Mouse (Mus musculus): ENCODE results near the gene Mrpl46. TPM values are rescaled to one million over a fixed set of nuclear protein-coding genes. Genes with fewer than 3 reads are reported as not detected.

The Mrpl46 gene
- total RNA-seq (2014; fragmentation: Nextera tagmentation): 36.4 and 45.4 TPM in 2 replicates
- total RNA-seq (2017): 54.5 and 64.5 TPM in 2 replicates

- peak; percentile 97 for ATAC-seq (replicated peaks; ENCODE audit: low FRiP score, low TSS enrichment, poor library complexity, severe bottlenecking)
These were observed at the start of gene Mrpl46, which contains the start of gene Mrps11 for GRCm38 (mm10) chr7:78782639-78783581. TSS of gene Mrpl46 (minus strand) at chr7:78783531. TSS of gene Mrps11 (plus strand) at chr7:78783119.

DNA sequence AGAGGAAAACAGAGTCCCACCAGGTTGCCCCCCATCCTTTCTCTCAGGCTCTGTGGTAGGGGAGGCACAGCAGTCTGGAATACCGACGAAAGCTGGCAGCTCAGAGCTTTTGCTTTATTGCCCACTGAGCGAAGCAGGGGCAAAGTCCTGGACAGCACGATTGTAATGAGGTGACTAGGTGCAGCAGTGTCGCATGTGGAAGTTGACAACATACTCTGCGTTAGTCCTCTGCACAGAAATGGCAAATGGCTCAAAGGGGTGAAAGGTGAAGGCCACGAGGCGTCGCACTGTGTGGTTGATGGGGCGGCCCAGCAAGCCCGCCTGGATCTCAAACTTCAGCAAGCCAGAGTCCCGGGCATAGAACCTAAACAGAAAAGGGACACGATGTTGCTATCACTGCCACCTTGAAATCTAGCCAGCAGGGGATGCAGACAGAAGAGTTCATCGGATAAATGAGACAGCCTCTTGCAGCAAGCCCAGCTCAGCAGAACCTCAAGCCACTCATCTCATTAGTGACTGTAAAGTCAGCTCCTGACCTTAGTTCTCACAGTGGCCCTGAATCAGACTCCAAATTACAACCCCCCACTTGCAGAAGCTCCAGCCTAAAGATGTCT lies 44.5 kb upstream of the Mrpl46 start:
- no peak for ATAC-seq (replicated peaks; ENCODE audit: low FRiP score, low TSS enrichment, poor library complexity, severe bottlenecking)

DNA sequence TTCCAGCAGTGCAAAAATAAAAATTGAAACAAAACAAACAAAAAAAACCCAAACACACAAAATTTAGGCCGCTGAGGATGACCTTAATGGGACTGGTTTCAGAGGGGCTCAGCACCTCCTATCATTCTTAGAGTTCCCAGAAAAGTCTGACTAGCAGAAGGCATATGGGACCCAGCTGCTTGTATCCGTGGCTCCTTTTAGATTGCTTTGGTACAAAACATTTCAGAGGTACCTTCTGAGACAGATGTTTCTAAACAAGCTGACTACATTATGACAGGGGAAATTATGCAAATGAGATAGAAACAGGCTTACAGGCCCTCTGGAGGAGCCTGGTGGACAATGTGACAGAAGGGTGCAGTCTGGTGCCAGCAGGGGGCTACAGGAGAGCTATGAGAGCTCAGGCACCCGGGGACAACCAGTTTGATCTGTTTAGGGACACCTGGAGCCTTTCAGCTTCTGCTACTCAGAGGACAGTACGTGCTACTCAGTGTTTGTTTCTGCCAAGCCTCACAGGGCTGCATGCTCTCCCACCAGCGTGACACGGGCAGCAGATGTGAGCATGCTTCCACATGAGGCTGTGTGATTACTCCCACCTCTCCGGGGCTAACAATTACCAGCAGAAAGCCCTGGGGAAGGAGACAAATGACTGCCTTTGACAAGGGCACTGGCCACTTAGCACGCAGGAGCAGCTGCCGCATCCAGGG lies 43.5 kb upstream of the Mrpl46 start:
- ATAC-seq (replicated peaks; ENCODE audit: low FRiP score, low TSS enrichment, poor library complexity, severe bottlenecking): peak; percentile 92

- peak; percentile 72 for ATAC-seq (replicated peaks; ENCODE audit: low FRiP score, low TSS enrichment, poor library complexity, severe bottlenecking)
These were observed 35.0 kb upstream of the Mrpl46 start for GRCm38 (mm10) chr7:78818336-78818735.

DNA sequence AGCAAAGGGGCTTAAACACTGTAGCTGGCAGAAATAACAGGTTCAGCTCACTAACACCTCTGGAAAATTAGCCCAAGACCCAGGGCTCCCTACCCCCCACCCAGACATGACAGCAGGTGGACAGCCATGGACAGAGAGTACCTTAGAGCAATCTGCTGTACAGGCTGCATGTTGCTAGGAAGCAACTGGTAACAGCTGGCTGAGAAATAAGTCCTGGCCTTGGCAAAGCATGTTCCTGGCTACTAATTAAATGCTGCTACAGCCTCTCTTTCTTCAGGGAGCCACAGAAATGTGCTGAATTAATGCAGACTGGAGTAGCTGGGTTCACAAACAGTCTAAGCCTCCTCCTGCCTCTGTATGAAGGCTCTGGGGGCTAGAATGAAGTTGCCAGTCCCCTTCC lies 31.4 kb upstream of the Mrpl46 start:
- ATAC-seq (replicated peaks; ENCODE audit: low FRiP score, low TSS enrichment, poor library complexity, severe bottlenecking): no peak

GRCm38 (mm10) chr7:78813791-78814190 lies 30.5 kb upstream of the Mrpl46 start:
- no peak for ATAC-seq (replicated peaks; ENCODE audit: low FRiP score, low TSS enrichment, poor library complexity, severe bottlenecking)

GRCm38 (mm10) chr7:78807192-78807591 lies 23.9 kb upstream of the Mrpl46 start:
- ATAC-seq (replicated peaks; ENCODE audit: low FRiP score, low TSS enrichment, poor library complexity, severe bottlenecking): no peak

DNA sequence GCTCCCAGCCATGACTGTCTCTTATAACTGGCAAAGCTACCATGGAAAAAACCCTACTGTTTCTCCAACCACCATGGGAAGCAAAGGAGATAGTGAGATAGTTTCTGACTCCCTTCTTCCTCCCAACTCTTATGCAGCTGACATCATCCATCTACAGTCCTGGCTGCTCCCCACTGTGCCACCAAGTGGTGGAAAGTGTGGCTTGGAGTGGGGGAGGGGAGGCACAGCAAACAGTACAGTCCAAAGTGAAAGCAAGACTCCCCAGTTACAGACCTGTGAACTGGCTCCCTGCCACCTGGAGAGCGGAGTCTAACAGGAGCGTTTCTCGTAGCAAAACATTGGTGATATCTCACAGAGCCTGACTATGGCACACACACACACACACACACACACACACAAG lies 20.5 kb upstream of the Mrpl46 start:
- peak; percentile 66 for ATAC-seq (replicated peaks; ENCODE audit: low FRiP score, low TSS enrichment, poor library complexity, severe bottlenecking)

- ATAC-seq (replicated peaks; ENCODE audit: low FRiP score, low TSS enrichment, poor library complexity, severe bottlenecking): peak; percentile 82
These were observed 16.6 kb upstream of the Mrpl46 start for GRCm38 (mm10) chr7:78799730-78800496.

DNA sequence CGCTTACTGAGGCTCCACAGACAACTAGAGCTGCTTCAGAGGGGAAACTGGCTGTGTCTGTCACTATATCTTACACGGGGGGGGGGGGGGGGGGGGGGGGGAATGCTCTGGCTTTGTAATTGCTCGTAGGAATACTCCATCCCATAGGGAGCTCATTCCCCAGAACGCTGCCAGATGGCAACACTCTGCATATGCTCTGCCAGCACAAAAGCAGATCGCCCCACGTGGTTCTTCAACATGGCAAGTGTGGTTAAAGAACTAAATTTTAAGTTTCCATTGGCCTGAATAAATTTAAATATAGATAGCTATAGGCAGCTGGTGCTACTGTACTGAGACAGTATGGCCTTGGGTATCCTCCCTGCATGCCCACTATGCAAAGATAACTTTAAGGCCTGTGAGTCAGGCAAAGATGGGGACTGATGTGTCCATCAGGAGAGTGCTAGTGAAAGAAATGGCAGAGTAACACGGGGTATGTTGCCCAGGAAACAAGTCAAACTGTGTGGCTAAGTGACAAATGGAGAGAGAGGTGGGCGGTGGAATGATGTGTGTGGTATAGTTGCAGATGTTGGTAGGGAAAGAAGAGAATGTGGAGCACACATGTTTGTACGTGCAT lies 14.6 kb upstream of the Mrpl46 start:
- ATAC-seq (replicated peaks; ENCODE audit: low FRiP score, low TSS enrichment, poor library complexity, severe bottlenecking): no peak

- no peak for ATAC-seq (replicated peaks; ENCODE audit: low FRiP score, low TSS enrichment, poor library complexity, severe bottlenecking)
These were observed 13.3 kb upstream of the Mrpl46 start for GRCm38 (mm10) chr7:78796624-78797023.

- peak; percentile 63 for ATAC-seq (replicated peaks; ENCODE audit: low FRiP score, low TSS enrichment, poor library complexity, severe bottlenecking)
These were observed 11.3 kb upstream of the Mrpl46 start for GRCm38 (mm10) chr7:78794571-78795092.

- peak; percentile 36 for ATAC-seq (replicated peaks; ENCODE audit: low FRiP score, low TSS enrichment, poor library complexity, severe bottlenecking)
These were observed 10.7 kb upstream of the Mrpl46 start for GRCm38 (mm10) chr7:78793895-78794570.

DNA sequence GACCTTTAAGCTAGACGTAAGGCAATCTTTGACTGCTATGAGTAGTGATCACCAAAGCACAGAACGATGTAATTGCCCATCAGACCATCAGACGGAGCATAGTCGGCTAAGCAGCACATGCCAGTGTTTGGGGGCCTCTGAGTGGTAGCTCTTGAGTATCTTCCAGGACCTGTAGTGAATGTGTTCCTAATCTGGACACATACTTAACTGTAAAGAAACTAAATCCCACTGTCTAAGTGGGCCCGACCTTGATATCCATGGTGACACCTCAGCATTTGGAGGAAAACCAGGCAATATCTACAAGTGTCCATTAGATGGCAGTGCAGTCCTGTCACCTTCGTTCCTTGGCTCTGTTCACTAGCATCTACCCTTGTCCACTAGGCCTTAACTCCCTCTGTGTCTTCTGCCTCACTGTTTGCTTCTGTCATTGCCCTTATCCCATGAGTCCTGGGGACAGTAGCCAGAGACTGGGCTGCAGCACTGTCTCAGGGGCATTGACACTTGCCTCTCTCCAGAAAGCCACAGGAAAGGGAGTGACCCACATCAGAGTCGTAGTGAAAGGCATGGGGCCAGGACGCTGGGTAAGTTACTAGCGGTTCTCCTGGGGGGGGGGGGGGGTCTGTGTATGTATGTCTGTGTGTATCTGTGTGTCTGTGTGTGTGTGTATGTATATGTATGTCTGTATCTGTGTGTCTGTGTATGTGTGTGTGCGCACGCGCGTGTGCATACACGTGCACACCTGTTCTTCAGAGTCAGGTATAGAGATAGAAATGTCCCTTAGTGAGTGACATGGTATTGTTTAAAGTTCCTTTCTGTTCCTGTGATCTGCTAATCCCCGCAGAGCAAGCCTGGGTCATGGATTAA lies 8.3 kb upstream of the Mrpl46 start:
- ATAC-seq (replicated peaks; ENCODE audit: low FRiP score, low TSS enrichment, poor library complexity, severe bottlenecking): peak; percentile 61

DNA sequence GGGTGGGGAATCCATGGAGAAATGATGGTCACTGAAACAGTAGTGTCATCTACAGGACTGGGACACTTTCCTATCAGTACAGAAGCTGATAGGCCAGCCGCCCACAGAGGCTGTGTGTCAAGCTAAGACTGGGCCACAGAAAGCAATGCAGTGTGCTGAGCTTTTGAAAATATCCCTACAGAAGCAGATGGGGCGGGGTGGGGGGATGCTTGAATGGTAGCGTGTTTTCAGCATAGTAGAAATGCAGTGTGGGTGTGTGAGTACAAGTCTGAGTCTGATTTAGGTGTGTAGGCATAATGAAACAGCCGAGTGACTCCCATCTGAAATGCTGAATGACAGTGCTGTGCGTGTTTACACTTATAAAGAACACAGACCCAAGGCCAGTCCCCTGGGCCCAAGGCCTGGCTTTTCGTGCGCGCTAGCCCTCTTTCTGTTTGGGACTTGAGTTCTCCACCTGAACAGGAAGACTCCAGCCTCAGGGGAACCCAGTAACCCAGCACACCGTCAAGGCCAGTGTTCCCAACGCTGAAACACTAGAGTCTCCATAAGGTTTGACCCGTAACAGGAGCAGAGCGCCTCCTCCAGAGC lies 4.6 kb upstream of the Mrpl46 start:
- no peak for ATAC-seq (replicated peaks; ENCODE audit: low FRiP score, low TSS enrichment, poor library complexity, severe bottlenecking)

DNA sequence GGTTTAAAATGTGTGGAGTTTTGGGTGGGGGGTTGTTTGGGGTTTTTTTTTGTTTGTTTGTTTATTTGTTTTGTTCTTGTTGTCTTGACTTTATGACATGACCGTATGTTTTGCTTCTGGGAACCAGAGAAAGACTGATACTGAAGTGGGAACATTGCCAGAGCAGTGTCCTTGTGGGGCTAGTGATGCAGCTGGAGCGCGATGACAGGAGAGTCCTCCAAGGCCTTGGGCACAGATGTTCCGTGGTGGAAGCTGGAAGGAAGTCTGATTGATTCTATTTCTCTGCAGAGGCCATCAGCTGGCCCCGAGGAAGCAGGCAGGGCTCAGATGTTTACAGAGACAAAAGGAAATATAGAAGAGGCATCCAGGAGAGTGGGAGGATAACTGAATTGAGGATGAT lies 2.6 kb upstream of the Mrpl46 start:
- ATAC-seq (replicated peaks; ENCODE audit: low FRiP score, low TSS enrichment, poor library complexity, severe bottlenecking): no peak

- no peak for ATAC-seq (replicated peaks; ENCODE audit: low FRiP score, low TSS enrichment, poor library complexity, severe bottlenecking)
These were observed 4.6 kb downstream of the Mrpl46 start for GRCm38 (mm10) chr7:78778741-78779140.
